Mouse (Mus musculus) 3T3-L1 (cell line): ENCODE measurements around the gene Cdpf1.

Experiments used
- DNase-seq: peaks from one replicate; pipeline ENCODE4 v3.0.0-alpha.2; 2015; ENCODE audit warnings: low read depth, low spot score

The Cdpf1 gene

DNA sequence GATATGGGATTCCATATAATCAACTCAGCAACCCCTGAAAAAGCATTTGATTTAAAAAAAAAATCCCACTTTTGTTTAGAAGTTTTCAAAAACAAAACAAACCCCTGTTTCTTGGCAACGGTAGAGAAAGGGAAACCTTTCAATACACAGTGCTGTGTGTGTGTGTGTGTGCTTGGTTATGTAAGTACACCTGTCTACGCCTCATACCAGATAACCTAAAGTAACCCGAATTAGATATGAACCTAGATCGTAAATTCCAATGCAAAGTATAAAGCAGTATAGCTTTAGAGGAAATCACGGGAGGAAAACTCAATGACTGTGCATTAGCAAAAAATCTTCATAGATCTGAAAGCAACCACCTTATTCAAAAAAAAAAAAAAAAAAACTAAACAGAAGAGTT, 44.8 kb downstream of the Cdpf1 start:
- no peak for DNase-seq

GRCm38 (mm10) chr15:85765022-85765421, 46.5 kb downstream of the Cdpf1 start:
- DNase-seq = no peak

DNA sequence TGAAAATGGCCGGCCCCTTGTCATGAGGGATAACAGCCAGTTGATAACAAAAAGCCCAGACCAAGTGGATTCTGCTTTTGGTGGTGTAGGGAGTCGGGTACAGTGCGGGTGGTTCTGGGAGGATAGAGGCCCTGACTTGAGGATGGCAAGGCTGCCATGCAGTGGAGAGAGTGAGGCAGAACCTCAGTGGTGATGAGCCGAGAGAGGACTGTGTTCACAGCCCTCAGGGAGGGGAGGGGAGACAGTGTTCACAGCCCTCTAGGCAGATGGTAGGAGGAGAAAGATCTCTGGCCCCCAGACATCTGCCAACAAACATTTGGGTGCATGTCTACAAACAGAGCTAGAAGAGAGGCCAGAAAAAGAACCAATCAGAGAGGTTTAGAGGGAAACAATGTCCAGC, 48.7 kb downstream of the Cdpf1 start:
- DNase-seq = no peak

DNA sequence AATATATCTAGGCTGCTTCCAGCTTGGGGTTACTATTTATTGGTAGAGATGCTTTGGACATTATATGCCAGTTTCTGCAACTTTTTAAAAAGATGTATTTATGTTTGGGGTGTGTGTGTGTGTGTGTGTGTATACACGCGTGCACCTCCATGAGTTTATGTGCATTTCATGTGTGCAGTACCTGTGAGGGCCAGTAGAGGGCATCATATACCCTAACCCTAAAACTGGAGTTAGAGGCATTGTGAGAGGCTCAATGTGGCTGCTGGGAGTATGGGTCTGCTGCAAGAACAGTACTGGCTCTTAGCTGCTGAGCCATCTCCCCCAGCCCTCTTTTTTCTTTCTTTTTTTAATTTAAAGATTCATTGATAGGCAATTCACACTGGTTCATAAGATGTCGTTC, 53.7 kb downstream of the Cdpf1 start:
- DNase-seq = no peak
